Mouse (Mus musculus) midbrain, embryonic 11.5 days (tissue): ENCODE results near the gene Cpne4. TPM values are rescaled to one million over a fixed set of nuclear protein-coding genes. Genes with fewer than 3 reads are reported as not detected.

Experiments
- ATAC-seq: fragments of 200-750 bp; cut with Nextera tagmentation; 2 replicates; pipeline ENCODE4 v1.8.0; 2017; ENCODE audit warnings: moderate TSS enrichment, moderate library complexity; ENCODE audit not compliant: low FRiP score
- DNase-seq: peaks from one replicate; pipeline ENCODE4 v3.0.0; 2015; ENCODE audit warnings: low spot score; ENCODE audit errors: missing footprints
- H3K27ac ChIP-seq: fragments of 300-500 bp; sonication (generic); 2 replicates; pipeline ENCODE4 v1.5.1; 2014; ENCODE audit warnings: low read depth, low read length
- H3K27me3 ChIP-seq: fragments of 300-500 bp; sonication (generic); 2 replicates; pipeline ENCODE4 v1.6.1; 2014; ENCODE audit warnings: mild to moderate bottlenecking, low read length, moderate library complexity, mixed read lengths; ENCODE audit not compliant: control insufficient read depth, insufficient read depth
- H3K36me3 ChIP-seq: fragments of 300-500 bp; sonication (generic); 2 replicates; pipeline ENCODE4 v1.6.1; 2014; ENCODE audit warnings: mild to moderate bottlenecking, low read length, moderate library complexity, mixed read lengths; ENCODE audit not compliant: control insufficient read depth, insufficient read depth
- H3K4me1 ChIP-seq: fragments of 300-500 bp; sonication (generic); 2 replicates; pipeline ENCODE4 v1.6.1; 2014; ENCODE audit warnings: low read length; ENCODE audit not compliant: control insufficient read depth, insufficient read depth
- H3K4me2 ChIP-seq: fragments of 300-500 bp; sonication (generic); 2 replicates; pipeline ENCODE4 v1.6.1; 2014; ENCODE audit warnings: mild to moderate bottlenecking, moderate library complexity
- H3K4me3 ChIP-seq: fragments of 300-500 bp; sonication (generic); 2 replicates; pipeline ENCODE4 v1.5.1; 2014; ENCODE audit warnings: low read depth, low read length
- H3K9ac ChIP-seq: fragments of 300-500 bp; sonication (generic); 2 replicates; pipeline ENCODE4 v1.6.1; 2014; ENCODE audit warnings: low read length
- H3K9me3 ChIP-seq: fragments of 300-500 bp; sonication (generic); 2 replicates; pipeline ENCODE4 v1.6.1; 2016; ENCODE audit warnings: low read length; ENCODE audit not compliant: control insufficient read depth
- WGBS: fragments of 180-500 bp; shearing (Covaris S2); extraction: QIAGEN DNeasy Blood & Tissue Kit; methylation state at CpG from one replicate; pipeline ENCODE4 v1.1.7; 2014; 5-methylcytosine and 5-hydroxymethylcytosine counted together
- polyA plus RNA-seq: library from polyadenylated mRNA; unstranded; fragments of >200 nt; fragmentation: Nextera tagmentation; extraction: Ambion mirVana; gene quantifications from 2 replicates; pipeline ENCODE4 v1.2.1, GENCODE M21; 2014

Gene Cpne4
- polyA plus RNA-seq, 1 experiment from 2014 or later: 2.1 TPM

DNA sequence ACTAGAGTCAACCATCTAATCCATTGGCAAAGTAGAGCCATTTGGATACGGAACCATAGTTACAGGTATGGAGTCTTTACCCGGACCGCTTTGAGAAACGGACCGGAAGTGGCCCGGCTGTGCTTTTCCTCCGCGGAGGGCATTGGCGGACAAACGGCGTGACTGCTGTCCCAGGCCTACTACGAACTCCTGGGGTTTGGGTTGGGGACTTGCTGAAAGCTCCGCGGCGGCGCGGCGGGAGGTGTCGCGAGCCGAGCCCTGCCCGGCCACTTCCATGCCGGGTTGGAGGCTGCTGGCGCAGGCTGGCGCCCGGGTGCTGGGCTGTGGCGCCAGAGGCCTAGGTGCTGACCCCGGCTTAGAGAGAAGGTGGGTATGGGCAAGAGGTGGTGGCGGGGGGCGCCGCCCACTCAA is 506.1 kb downstream of the Cpne4 start, which contains the start of gene Mrpl3:
Gene Mrpl3, plus strand, starts transcription at position 93 of the 411 bp plus-strand sequence.
- DNase-seq: peak; percentile 99
- Histone ChIP-seq H3K4me1 (peaks cover 3% of the 10 kb centered on the region; the same call in 1 of the 2 replicates), H3K27ac (peak within 1 kb of the TSS; percentile 54; the same call in 1 of the 2 replicates), H3K4me2 (peak within 1 kb of the TSS; percentile 63), H3K9ac (peak within 1 kb of the TSS; percentile 98), H3K27me3 (no peaks in the 10 kb centered on the region), H3K36me3 (peaks cover 18% of the 10 kb centered on the region; the same call in 1 of the 2 replicates), H3K9me3 (no peaks in the 10 kb centered on the region), H3K4me3 (peak within 1 kb of the TSS; percentile 96)
- peak; percentile 88 for ATAC-seq
- WGBS: under 1% methylated on average over 31 of the region's 31 CpGs

DNA sequence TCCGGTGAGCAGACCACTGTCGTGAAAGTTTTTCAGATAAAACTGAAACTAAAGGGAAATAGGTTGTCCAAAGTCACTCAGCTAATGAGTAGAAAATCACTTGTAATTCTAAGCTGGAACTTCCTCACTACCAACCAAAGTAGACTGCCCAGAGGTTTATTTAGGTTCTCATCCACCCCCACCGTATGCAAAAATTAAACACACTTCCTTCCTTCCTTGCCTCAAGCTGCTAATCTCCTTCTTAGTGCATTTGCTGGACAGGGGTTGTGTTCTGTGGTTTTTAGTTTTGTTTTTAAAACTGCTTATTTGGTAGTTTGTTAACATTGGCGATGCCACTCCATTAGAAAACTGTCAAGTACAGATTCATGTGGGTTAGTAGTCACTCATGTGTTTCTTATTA is 506.7 kb downstream of the Cpne4 start:
- no peak overlapping the region for H3K27ac ChIP-seq
- 61% methylated on average over 4 of the region's 4 CpGs for WGBS

DNA sequence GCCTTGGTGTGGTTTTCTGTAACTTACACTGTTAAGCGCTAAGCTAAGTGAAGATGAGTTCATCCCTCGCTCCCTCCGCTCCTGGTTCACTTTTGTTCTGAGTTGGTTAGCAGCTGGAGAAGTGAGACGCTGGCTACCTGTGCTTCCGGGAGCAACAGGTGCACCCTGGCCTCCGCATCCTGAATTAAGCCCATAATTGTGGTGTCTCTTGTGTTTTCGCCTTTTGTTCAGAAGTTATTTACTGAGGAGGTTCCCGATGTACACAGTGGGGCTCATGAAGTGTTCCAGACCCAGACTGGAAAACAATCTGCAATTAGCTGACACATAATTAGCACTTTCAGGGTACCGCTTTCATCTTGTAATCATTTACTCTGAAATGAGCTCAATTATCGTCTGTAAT is 522.0 kb downstream of the Cpne4 start:
- H3K27me3 ChIP-seq: no peaks in the 10 kb centered on the region
- H3K4me2 ChIP-seq: no peak overlapping the region
- H3K9me3 ChIP-seq: no peaks in the 10 kb centered on the region
- H3K4me1 ChIP-seq: no peaks in the 10 kb centered on the region; the same call in 1 of the 2 replicates
- H3K27ac ChIP-seq: no peak overlapping the region
- H3K9ac ChIP-seq: no peak overlapping the region
- WGBS: 97% methylated on average over 10 of the region's 10 CpGs
- no peak overlapping the region for H3K4me3 ChIP-seq
- no peak for ATAC-seq
- H3K36me3 ChIP-seq: no peaks in the 10 kb centered on the region; the same call in 1 of the 2 replicates
- DNase-seq: no peak

More for the DNA sequence above, 506.7 kb downstream of the Cpne4 start:
- no peaks in the 10 kb centered on the region for H3K27me3 ChIP-seq
- H3K4me3 ChIP-seq: peak overlapping the region; percentile 96
- no peaks in the 10 kb centered on the region for H3K9me3 ChIP-seq
- peaks cover 3% of the 10 kb centered on the region; the same call in 1 of the 2 replicates for H3K4me1 ChIP-seq
- DNase-seq (no peak), ATAC-seq (no peak)
- peak overlapping the region; percentile 63 for H3K4me2 ChIP-seq
- peak overlapping the region; percentile 98 for H3K9ac ChIP-seq
- peaks cover 18% of the 10 kb centered on the region; the same call in 1 of the 2 replicates for H3K36me3 ChIP-seq

DNA sequence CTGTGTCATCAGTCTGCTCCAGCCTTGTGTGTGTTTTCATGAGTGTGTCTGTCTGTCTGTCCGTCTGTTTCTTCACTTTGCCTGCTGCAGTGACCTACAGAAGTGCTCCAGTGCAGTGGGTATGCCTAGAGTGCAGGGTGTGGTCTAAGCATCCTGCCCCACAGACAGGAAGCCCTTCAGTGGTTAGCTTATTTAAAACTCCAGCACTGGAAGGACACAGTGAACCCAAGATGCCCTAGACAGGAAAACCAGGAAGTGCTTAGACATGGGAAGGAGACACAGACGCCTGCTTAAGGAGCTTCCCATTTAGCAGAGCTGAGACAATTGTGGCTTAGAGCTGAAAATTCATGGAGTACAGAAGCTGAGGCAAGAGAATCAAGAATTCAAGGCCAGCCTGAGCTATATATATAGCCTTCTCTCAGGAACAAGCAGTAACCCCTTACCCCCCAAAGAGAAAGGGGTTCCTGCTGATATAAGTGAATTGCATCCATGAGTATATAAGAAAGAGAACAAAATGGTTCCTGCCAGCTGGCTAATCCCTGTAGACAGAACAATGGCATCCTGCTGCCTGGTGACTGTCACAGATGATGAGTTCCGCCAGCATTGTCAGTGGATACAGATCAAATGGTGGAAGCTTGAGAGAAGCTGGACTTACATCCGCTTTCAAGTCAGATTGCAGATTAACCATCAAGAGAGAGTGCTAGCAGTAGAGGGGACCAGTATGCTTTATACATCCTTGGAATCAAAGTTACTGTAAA is 526.1 kb downstream of the Cpne4 start:
- no peaks in the 10 kb centered on the region for H3K9me3 ChIP-seq
- H3K27me3 ChIP-seq: no peaks in the 10 kb centered on the region
- H3K4me3 ChIP-seq: no peak overlapping the region
- DNase-seq (peak; percentile 69), ATAC-seq (no peak)
- H3K4me1 ChIP-seq: no peaks in the 10 kb centered on the region; the same call in 1 of the 2 replicates
- H3K9ac ChIP-seq: no peak overlapping the region
- H3K27ac ChIP-seq: no peak overlapping the region; the same call in 1 of the 2 replicates
- no peak overlapping the region for H3K4me2 ChIP-seq
- H3K36me3 ChIP-seq: peaks cover 11% of the 10 kb centered on the region; the same call in 1 of the 2 replicates
- WGBS: 46% methylated on average over 4 of the region's 4 CpGs

DNA sequence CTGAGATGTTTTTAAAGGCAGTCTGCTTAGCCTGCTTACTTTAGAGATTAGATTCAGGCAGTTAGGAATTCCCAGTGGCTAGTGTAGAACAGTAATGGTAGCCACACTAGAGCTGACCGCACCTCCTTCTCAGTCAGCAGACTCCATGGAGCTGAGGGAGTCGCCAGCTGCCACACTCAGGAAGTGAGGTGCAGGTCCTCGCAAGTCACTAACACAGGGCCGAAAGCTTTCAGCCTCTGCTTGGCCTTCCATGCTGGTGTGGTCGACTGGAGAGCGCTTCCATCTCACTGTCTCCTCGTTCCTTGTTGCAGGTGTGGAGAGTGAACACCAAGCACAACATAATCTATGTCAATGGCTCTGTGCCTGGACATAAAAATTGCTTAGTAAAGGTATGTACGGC is 527.8 kb downstream of the Cpne4 start:
- no peak overlapping the region for H3K9ac ChIP-seq
- H3K9me3 ChIP-seq: no peaks in the 10 kb centered on the region
- H3K36me3 ChIP-seq: peaks cover 11% of the 10 kb centered on the region; the same call in 1 of the 2 replicates
- H3K4me2 ChIP-seq: no peak overlapping the region
- H3K4me3 ChIP-seq: no peak overlapping the region
- no peak for ATAC-seq
- DNase-seq: peak; percentile 64
- H3K4me1 ChIP-seq: no peaks in the 10 kb centered on the region; the same call in 1 of the 2 replicates
- WGBS: 90% methylated on average over 8 of the region's 8 CpGs
- no peaks in the 10 kb centered on the region for H3K27me3 ChIP-seq
- H3K27ac ChIP-seq: no peak overlapping the region

DNA sequence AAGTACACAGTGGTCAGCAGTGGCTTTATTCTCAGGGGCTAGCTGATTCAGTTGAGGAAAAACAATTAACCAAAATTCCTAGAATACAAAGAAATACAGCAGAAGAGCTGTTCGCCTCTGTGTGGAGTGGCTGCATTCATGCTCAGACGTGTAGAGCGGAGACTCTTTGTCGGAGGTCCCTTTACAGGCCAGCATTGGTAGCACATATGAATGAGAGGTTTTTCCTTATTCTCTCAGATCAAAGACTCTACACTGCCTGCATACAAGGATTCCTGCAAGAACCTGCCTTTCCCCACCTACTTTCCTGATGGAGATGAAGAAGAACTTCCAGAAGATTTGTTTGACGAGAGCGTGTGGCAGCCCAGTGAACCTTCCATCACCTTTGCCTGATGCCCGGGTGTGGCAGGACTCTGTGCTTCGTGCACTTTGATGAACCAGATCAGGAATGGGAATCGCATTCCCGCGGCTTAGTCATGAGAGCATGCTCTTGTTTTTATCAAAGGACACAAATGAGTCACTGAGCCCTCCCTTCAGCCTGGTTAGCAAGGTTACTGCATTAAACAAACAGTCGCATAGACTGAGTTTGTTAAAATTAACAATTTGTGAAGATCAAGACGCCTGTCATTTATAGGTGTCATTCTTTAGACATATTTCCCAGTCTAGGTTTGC is 529.8 kb downstream of the Cpne4 start:
- H3K36me3 ChIP-seq: peaks cover 11% of the 10 kb centered on the region; the same call in 1 of the 2 replicates
- ATAC-seq: no peak
- 93% methylated on average over 13 of the region's 13 CpGs for WGBS

DNA sequence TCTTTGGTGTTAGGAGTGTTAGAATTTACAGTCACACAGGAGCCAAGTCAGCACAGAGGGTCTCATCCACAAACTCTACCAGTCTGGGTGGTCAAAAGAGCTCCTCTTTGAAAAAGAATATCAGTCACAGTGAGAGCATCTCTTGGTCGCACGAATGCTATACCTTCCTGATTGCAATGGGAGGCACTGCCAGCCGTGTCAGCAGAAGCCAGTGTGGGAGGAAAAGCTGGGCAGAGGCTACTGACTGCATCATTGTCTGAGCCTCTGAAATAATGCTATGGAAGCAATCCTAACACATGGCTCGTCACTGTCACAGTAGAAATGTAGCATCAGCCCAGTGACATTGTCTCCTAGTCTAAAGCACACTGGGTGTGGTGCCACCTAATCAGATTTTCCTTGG is 531.4 kb downstream of the Cpne4 start:
- H3K27ac ChIP-seq: no peak overlapping the region
- no peaks in the 10 kb centered on the region for H3K27me3 ChIP-seq
- peaks cover 11% of the 10 kb centered on the region; the same call in 1 of the 2 replicates for H3K36me3 ChIP-seq
- WGBS: 89% methylated on average over 4 of the region's 4 CpGs
- H3K9ac ChIP-seq: no peak overlapping the region
- no peak overlapping the region for H3K4me3 ChIP-seq
- DNase-seq: no peak
- no peaks in the 10 kb centered on the region for H3K9me3 ChIP-seq
- no peak overlapping the region for H3K4me2 ChIP-seq
- H3K4me1 ChIP-seq: no peaks in the 10 kb centered on the region
- ATAC-seq: no peak

More for the DNA sequence above, 529.8 kb downstream of the Cpne4 start:
- Histone ChIP-seq H3K9ac (no peak overlapping the region), H3K4me2 (no peak overlapping the region), H3K27me3 (no peaks in the 10 kb centered on the region), H3K4me3 (no peak overlapping the region), H3K4me1 (no peaks in the 10 kb centered on the region; the same call in 1 of the 2 replicates), H3K27ac (no peak overlapping the region), H3K9me3 (no peaks in the 10 kb centered on the region)
- DNase-seq: peak; percentile 77

DNA sequence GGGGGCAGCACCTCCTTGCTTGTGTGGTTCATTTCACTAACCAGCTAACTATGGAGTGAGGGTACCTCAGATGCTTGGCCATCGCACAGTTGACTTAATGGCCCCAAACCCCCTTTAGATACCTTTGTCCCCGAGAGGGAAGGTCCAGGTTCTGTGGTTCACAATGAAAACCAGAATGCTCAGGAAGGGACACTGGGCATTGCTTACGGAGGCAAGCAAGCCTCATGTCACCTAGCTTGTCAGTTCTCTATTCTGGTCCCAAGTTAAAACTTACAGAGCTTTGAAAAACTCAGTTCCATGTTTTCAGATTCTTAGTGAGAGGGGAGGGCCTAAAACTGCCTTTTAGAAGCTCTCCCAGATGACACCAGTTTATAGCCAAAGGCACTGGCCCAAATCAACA is 533.2 kb downstream of the Cpne4 start:
- no peak overlapping the region for H3K9ac ChIP-seq
- H3K36me3 ChIP-seq: peaks cover 8% of the 10 kb centered on the region; the same call in 1 of the 2 replicates
- no peak for ATAC-seq
- H3K27me3 ChIP-seq: no peaks in the 10 kb centered on the region
- no peaks in the 10 kb centered on the region for H3K9me3 ChIP-seq
- H3K4me1 ChIP-seq: no peaks in the 10 kb centered on the region
- H3K4me3 ChIP-seq: no peak overlapping the region
- 89% methylated on average over 3 of the region's 3 CpGs for WGBS
- no peak overlapping the region for H3K27ac ChIP-seq
- H3K4me2 ChIP-seq: no peak overlapping the region
- DNase-seq: peak; percentile 51
